Mouse (Mus musculus) liver, embryonic 11.5 days (tissue): ENCODE results near the gene Hist1h3d. TPM values are rescaled to one million over a fixed set of nuclear protein-coding genes. Genes with fewer than 3 reads are reported as not detected.
"Not testable (repeated sequence)": the region's sequence is repeated elsewhere in the genome, so short reads cannot be mapped to it uniquely, and the experiment has no call there.

Source experiments
- ATAC-seq: fragments of 200-750 bp; cut with Nextera tagmentation; replicated peaks from 2 replicates; pipeline ENCODE4 v1.8.0; 2017; ENCODE audit warnings: moderate number of reproducible peaks, mild to moderate bottlenecking, moderate TSS enrichment, moderate library complexity; ENCODE audit not compliant: low FRiP score
- DNase-seq: peaks from one replicate; pipeline ENCODE4 v3.0.0-alpha.2; 2017; ENCODE audit warnings: low spot score
- H3K27ac ChIP-seq: fragments of 300-500 bp; sonication (generic); 2 replicates; pipeline ENCODE4 v1.5.1; 2014; ENCODE audit warnings: mild to moderate bottlenecking, low read depth, low read length, control low read depth
- H3K27me3 ChIP-seq: fragments of 300-500 bp; sonication (generic); replicated peaks from 2 replicates; pipeline ENCODE4 v1.6.1; 2014; ENCODE audit warnings: low read length, mixed read lengths; ENCODE audit not compliant: control insufficient read depth, insufficient read depth
- H3K36me3 ChIP-seq: fragments of 300-500 bp; sonication (generic); 2 replicates; pipeline ENCODE4 v1.6.1; 2014; ENCODE audit warnings: mild to moderate bottlenecking, low read length, moderate library complexity, mixed read lengths; ENCODE audit not compliant: control insufficient read depth, insufficient read depth
- H3K4me1 ChIP-seq: fragments of 300-500 bp; sonication (generic); replicated peaks from 2 replicates; pipeline ENCODE4 v1.6.1; 2014; ENCODE audit warnings: low read length, mixed read lengths; ENCODE audit not compliant: control insufficient read depth, insufficient read depth
- H3K4me2 ChIP-seq: fragments of 300-500 bp; sonication (generic); 2 replicates; pipeline ENCODE4 v1.6.1; 2014; ENCODE audit warnings: mild to moderate bottlenecking, control low read depth, moderate library complexity
- H3K4me3 ChIP-seq: fragments of 300-500 bp; sonication (generic); 2 replicates; pipeline ENCODE4 v1.5.1; 2014; ENCODE audit warnings: low read depth, low read length, control low read depth
- H3K9ac ChIP-seq: fragments of 300-500 bp; sonication (generic); 2 replicates; pipeline ENCODE4 v1.6.1; 2014; ENCODE audit warnings: low read depth, low read length, control low read depth
- H3K9me3 ChIP-seq: fragments of 300-500 bp; sonication (generic); 2 replicates; pipeline ENCODE4 v1.6.1; 2016; ENCODE audit warnings: low read length, inconsistent platforms, mixed read lengths; ENCODE audit not compliant: control insufficient read depth
- WGBS: fragments of 180-500 bp; shearing (Covaris S2); extraction: QIAGEN DNeasy Blood & Tissue Kit; methylation state at CpG from one replicate; pipeline ENCODE4 v1.1.7; 2014; 5-methylcytosine and 5-hydroxymethylcytosine counted together
- polyA plus RNA-seq: library from polyadenylated mRNA; unstranded; fragments of >200 nt; fragmentation: Nextera tagmentation; extraction: Ambion mirVana; gene quantifications from 2 replicates; pipeline ENCODE4 v1.2.1, GENCODE M21; 2014

The Hist1h3d gene
- polyA plus RNA-seq, 1 experiment from 2014 or later = 7.7 TPM

DNA sequence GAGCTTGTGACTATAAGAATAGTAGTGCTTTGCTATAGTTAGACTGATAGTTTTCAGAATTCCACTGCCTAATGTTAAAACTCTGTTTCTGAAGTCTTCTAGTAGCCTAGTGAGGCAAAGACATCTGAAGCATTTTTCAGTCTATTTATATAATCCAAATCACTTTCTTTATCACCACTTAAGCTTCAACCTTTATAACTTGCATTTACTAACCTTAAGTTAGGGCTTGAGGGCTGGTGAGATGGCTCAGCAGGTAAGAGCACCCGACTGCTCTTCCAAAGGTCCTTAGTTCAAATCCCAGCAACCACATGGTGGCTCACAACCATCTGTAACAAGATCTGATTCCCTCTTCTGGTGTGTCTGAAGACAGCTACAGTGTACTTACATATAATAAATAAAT, 35.7 kb upstream of the Hist1h3d start:
- H3K9me3 ChIP-seq, H3K4me2 ChIP-seq, DNase-seq, H3K27ac ChIP-seq, H3K4me3 ChIP-seq, H3K36me3 ChIP-seq, H3K9ac ChIP-seq, H3K27me3 ChIP-seq, ATAC-seq: not testable (repeated sequence)
- 74% methylated on average over 1 of the region's 1 CpGs for WGBS
- H3K4me1 ChIP-seq = peaks cover 13% of the 10 kb centered on the region

DNA sequence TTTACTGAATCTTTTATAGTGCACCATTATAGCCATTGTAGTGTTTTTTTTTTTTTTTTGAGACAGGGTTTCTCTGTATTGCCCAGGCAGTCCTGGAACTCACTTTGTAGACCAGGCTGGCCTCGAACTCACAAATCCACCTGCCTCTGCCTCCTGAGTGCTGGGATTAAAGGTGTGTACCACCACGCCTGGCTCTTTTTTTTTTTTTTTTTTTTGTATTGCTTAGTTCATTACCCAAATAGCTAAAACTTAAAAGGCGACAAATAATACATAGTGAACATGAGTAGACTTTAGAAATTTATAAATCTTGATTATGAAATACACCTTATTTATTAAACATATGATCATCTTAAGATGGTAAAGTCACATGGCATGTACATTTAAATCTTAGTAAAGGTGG, 34.1 kb upstream of the Hist1h3d start:
- Histone ChIP-seq H3K9me3 (no peaks in the 10 kb centered on the region), H3K4me1 (peaks cover 15% of the 10 kb centered on the region), H3K4me2 (peak overlapping the region; percentile 83), H3K36me3 (no peaks in the 10 kb centered on the region), H3K27ac (peak overlapping the region; percentile 98; the same call in 1 of the 2 replicates), H3K9ac (no peak overlapping the region), H3K4me3 (no peak overlapping the region), H3K27me3 (no peaks in the 10 kb centered on the region)
- ATAC-seq = no peak
- 74% methylated on average over 3 of the region's 3 CpGs for WGBS
- DNase-seq = no peak

DNA sequence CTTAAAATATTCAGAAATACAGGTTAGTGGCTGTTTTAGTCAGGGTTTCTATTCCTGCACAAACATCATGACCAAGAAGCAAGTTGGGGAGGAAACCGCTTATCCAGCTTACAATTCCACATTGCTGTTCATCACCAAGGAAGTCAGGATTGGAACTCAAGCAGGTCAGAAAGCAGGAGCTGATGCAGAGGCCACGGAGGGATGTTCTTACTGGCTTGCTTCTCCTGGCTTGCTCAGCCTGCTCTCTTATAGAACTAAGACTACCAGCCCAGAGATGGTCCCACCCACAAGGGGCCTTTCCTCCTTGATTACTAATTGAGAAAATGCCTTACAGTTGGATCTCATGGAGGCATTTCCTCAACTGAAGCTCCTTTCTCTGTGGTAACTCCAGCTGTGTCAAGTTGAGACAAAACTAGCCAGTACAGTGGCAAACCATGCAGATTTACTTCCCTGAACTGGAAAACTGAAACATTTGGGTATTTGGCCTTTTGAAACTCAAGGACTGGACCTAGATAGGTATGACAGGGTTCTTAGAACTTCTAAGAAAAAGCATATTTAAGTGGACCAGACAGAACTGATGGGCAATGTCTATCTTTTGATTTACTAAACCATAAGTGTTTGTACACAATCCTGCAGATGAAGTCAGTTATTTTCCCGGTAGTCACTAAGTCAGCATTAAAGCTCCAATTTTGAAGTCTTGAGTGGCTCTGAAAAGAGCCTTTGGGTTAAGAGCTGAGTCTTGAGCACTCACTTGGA, 33.2 kb upstream of the Hist1h3d start:
- Histone ChIP-seq H3K9ac (peak overlapping the region; percentile 82), H3K4me1 (peaks cover 11% of the 10 kb centered on the region), H3K27ac (peak overlapping the region; percentile 98), H3K4me3 (peak overlapping the region; percentile 53), H3K4me2 (peak overlapping the region; percentile 83)
- not testable (repeated sequence) for H3K27me3 ChIP-seq, H3K36me3 ChIP-seq, DNase-seq, H3K9me3 ChIP-seq
- ATAC-seq = 0 out of 2 replicates have a peak, but pooled peaks have one; percentile 0
- WGBS = 9% methylated on average over 3 of the region's 3 CpGs

DNA sequence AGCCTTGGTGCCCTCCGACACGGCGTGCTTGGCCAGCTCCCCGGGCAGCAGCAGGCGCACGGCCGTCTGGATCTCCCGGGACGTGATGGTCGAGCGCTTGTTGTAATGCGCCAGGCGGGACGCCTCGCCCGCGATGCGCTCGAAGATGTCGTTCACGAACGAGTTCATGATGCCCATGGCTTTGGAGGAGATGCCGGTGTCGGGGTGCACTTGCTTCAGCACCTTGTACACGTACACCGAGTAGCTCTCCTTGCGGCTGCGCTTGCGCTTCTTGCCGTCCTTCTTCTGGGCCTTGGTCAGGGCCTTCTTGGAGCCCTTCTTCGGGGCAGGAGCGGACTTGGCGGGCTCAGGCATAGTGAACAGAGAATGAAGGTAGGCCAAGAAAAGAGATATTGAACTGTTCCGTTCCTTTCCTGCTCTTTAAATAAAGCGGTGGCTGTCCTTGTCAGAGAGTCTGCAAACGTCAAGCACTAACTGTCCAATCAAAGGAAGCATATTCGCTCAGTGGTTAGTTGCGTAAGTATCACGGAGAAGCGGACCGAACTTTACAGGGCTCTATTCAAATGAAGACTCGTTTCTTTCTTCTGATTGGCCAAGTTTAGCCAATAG, 32.5 kb upstream of the Hist1h3d start, which contains the start of gene Hist1h2bh:
Hist1h2bh (minus strand) TSS at position 394 of the 609 bp plus-strand sequence.
- 1% methylated on average over 27 of the region's 42 CpGs for WGBS

DNA sequence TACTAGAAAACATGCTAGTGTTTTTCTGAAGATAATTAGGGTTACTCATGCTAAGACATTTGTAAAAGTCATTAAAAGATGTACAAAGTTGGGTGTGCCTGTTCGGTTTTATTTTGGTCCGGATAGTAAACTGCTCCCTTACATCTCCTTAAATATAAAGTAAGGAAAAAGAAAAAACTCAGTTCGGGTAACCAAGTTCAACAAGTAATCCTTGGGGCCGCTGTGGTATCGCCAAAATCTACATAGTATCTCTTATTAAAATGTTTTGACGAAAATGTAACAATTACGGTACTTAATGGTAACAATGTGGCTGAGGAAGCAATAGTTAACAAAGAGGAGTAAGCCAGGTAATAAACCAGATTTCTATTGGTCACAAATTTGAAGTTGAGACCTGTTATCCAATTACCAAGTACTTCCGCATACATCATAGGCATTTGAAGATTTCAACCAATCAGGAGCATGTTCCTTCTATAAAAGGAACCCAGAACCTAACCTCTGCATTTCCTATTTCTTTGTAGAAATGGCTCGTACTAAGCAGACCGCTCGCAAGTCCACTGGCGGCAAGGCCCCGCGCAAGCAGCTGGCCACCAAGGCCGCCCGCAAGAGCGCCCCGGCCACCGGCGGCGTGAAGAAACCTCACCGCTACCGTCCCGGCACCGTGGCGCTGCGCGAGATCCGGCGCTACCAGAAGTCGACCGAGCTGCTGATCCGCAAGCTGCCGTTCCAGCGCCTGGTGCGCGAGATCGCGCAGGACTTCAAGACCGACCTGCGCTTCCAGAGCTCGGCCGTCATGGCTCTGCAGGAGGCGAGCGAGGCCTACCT, 31.4 kb upstream of the Hist1h3d start, which contains the start of gene Hist1h3f:
Hist1h3f (plus strand) TSS at position 88 of the 822 bp plus-strand sequence.
- H3K27ac ChIP-seq = peak within 1 kb of the TSS; percentile 98
- H3K4me3 ChIP-seq = peak within 1 kb of the TSS; percentile 53
- H3K36me3 ChIP-seq = no peaks in the 10 kb centered on the region
- no peaks in the 10 kb centered on the region for H3K9me3 ChIP-seq
- DNase-seq (no peak), ATAC-seq (peak; percentile 82)
- peaks cover 10% of the 10 kb centered on the region for H3K4me1 ChIP-seq
- peak within 1 kb of the TSS; percentile 83 for H3K4me2 ChIP-seq
- WGBS = under 1% methylated on average over 28 of the region's 45 CpGs
- no peaks in the 10 kb centered on the region for H3K27me3 ChIP-seq
- peak within 1 kb of the TSS; percentile 82 for H3K9ac ChIP-seq

More for the DNA sequence above, 32.5 kb upstream of the Hist1h3d start, which contains the start of gene Hist1h2bh:
- H3K9me3 ChIP-seq, H3K36me3 ChIP-seq, H3K27me3 ChIP-seq, H3K4me1 ChIP-seq: not testable (repeated sequence)
- Histone ChIP-seq H3K4me3 (peak within 1 kb of the TSS; percentile 53), H3K27ac (peak within 1 kb of the TSS; percentile 98), H3K9ac (peak within 1 kb of the TSS; percentile 82), H3K4me2 (peak within 1 kb of the TSS; percentile 83)
- peak; percentile 89 for ATAC-seq
- peak; percentile 74 for DNase-seq

DNA sequence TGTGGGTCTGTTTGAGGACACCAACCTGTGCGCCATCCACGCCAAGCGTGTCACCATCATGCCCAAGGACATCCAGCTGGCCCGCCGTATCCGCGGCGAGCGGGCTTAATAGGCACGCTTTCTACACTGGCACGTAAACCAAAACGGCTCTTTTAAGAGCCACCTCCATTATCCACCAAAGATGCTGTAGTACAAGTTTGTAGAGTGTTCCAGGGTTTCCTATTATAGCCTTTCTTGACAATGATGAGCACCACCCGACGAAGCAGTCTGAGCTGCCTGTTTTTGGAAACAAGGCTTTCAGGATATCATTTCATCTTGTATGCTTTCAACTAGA, 30.8 kb upstream of the Hist1h3d start:
- Histone ChIP-seq H3K27ac (peak overlapping the region; percentile 98; the same call in 1 of the 2 replicates), H3K9ac (peak overlapping the region; percentile 63), H3K4me3 (peak overlapping the region; percentile 42), H3K4me2 (peak overlapping the region; percentile 53)
- not testable (repeated sequence) for H3K9me3 ChIP-seq, H3K4me1 ChIP-seq, H3K27me3 ChIP-seq, H3K36me3 ChIP-seq, DNase-seq
- ATAC-seq = peak; percentile 13
- WGBS = 0% methylated on average over 11 of the region's 14 CpGs

DNA sequence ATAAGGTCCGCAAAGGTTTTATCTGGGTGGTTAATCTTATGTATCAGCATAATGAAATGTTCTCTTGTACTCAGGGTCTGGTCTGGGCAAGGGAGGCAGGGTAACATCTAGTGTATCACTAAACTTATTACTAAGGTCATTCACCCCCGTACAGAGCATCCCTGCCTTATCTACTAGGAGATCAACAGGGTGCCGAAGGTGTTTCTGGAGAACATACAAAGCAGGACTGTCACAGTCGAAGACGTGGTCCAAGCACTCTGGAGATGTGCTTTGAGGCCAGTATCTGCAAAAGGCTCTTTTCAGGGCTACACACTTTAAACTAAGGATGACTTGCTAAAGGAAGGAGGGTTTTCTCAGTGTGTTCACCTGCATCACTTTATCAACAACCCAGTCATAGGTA, 28.9 kb upstream of the Hist1h3d start:
- H3K4me3 ChIP-seq = no peak overlapping the region
- H3K9me3 ChIP-seq = no peaks in the 10 kb centered on the region
- H3K4me2 ChIP-seq = no peak overlapping the region
- ATAC-seq (no peak), DNase-seq (no peak)
- no peaks in the 10 kb centered on the region for H3K36me3 ChIP-seq
- peak overlapping the region; percentile 43; the same call in 1 of the 2 replicates for H3K9ac ChIP-seq
- 0 out of 2 replicates have a peak, but pooled peaks cover 8% of the 10 kb centered on the region for H3K4me1 ChIP-seq
- H3K27me3 ChIP-seq = no peaks in the 10 kb centered on the region
- 69% methylated on average over 5 of the region's 5 CpGs for WGBS
- no peak overlapping the region for H3K27ac ChIP-seq

DNA sequence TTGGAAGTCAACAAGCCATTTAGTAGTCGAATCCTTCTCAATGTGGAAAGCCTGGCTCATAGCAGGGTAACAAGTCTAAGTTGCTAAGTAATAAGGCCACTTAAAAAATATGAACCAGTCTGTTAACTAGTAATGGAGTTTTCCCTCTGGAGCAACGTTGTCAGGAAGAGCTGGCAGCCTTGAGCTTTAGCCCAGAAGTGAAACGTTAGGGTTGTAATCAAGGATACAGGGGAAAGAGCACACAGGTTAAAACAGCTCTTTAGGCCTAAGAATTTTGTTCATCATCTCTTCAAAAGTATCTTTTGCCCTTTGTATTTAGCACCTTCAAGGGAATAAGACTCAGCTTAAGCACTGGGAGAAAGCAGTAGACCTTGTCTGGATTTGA, 24.8 kb upstream of the Hist1h3d start:
- ATAC-seq (no peak; the same call in none of the 2 replicates), DNase-seq (peak; percentile 46)
- Histone ChIP-seq H3K4me3 (peak overlapping the region; percentile 46), H3K9me3 (no peaks in the 10 kb centered on the region), H3K27ac (peak overlapping the region; percentile 99), H3K4me1 (0 out of 2 replicates have a peak, but pooled peaks cover 12% of the 10 kb centered on the region), H3K4me2 (peak overlapping the region; percentile 72), H3K9ac (peak overlapping the region; percentile 61), H3K27me3 (no peaks in the 10 kb centered on the region), H3K36me3 (no peaks in the 10 kb centered on the region)
- 5% methylated on average over 3 of the region's 3 CpGs for WGBS
